Mouse (Mus musculus): ENCODE results near the gene Irf1.
A peak's percentile ranks its signal among the peaks of the same experiment; 100 is the strongest.

Irf1 gene

GRCm38 (mm10) chr11:53813001-53813868, 43.4 kb downstream of the Irf1 start:
- no peak for DNase-seq

GRCm38 (mm10) chr11:53814810-53815209, 45.0 kb downstream of the Irf1 start:
- no peak for DNase-seq

DNA sequence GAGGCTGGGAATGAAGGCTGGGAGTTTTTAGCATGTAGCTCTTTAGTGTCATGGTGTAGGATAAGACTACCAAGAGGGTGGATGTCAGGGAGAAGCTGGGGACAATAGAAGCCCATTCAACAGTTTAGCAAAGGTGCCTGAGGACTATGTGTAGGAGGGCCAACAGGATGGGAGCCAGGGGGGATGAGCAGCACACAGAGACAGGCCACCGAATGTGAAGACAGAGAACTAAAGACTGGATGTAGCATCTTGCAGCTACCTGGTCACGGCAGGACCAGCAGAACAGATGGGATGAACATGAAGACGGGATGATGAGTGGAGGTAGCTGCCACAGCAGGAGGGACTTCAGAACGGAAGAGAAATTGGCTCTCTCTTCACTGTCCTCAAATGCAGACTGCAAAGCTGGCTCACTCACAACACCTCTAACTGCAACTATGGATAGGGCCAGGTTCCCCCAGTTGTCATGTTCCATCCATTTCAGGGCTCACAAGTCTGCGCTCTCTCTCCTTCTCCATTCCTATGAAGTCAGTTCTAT, 47.1 kb downstream of the Irf1 start:
- peak; percentile 60 for DNase-seq

DNA sequence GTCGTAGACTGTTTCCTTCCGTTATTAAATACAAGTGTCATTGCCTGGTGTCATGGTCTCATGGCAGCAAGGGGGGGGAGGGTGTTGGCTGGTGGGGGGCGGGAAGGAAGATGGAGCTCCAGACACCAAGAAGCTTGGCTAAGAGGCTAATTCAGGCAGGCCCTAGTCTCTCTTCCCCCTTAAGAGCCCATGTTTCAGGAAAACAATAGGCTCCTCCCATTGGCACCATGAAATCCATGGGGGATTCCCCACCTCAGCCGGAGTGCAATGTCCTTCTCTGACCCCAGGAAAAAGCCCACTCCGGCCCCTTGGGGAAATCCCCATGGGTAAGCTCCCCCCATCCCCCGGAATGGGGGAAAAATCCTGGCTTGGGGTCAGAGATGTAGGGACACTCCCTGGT, 49.0 kb downstream of the Irf1 start:
- DNase-seq, result no peak

DNA sequence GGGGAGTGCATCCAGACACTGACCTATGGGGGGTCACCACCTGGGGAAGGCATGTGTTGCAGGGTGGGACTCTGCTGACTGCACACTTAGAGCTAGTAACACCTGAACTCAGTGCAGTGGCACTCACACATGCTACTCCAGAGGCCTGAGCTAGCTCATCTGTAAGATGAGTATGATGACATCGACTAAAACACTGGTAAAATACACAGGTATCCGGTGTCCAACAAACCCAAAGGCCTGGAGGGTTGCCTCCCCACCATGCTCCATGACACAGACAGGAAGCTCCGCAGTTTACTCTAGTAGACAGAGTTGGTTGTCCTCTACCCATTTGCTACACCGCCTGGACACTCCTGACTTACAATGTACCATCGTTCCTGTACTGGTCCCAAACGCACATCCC, 49.7 kb downstream of the Irf1 start:
- DNase-seq, result no peak

GRCm38 (mm10) chr11:53820516-53821170, 50.8 kb downstream of the Irf1 start:
- DNase-seq, result no peak

- no peak for DNase-seq
These were observed 51.6 kb downstream of the Irf1 start for GRCm38 (mm10) chr11:53821230-53821944.

DNA sequence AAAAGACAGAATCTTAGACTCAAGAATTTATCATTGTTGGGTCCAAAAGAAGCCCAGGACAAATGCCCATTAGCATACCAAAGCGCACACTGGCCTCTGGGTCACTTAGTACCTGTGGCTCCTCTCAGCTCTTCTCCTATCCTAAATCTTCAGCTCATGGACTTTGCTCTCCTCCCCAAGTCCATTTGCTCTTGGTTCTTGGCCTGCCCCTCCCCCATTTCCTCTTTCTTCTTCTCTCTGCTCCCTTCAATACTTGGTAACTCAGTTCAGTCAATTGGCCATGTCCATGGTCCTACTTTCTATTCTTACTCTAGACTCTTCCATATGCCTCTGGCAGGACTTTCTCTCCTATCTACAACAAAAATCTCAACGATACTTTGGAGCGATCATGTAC, 52.1 kb downstream of the Irf1 start:
- no peak for DNase-seq

DNA sequence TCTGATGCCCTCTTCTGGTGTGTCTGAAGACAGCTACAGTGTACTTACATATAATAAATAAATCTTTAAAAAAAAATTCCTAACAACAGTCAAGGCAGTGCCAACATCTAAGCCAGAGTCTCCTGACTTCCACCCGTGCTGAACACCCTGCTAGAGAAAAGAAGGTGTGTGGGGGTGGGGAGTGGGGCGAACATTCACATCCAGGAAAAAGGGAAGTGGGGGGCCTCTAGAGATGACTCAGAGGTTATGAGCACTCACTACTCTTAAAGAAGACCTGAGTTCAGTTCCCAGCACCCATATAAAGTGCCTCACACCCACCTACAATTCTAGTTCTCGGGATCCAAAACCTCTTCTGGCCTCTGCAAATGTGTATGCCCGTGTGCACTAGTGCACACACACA, 55.6 kb downstream of the Irf1 start:
- no peak for DNase-seq

All from cerebellum, adult 9-11 months (tissue).